25 mouse cellular contexts compared by ENCODE assay signal in genomic region chr6:23124823-23125222, GRCm38 (mm10). TPM values are rescaled to one million over a fixed set of nuclear protein-coding genes. Genes with fewer than 3 reads are reported as not detected.
DNase-seq lines count a peak whose midpoint lies in the region; ATAC-seq and TF ChIP-seq lines count a peak whose summit lies in the region.
"Had no signal": no experiment of that assay in that cellular context is flagged by ENCODE, and none has a peak within 500 bp of the region (broad histone marks: within the 10 kb centered on the region; RNA-seq: fewer than 3 reads in every experiment).

No protein-coding gene starts in this region.

- no peak for DNase-seq in kidney, adult 2 months
- DNase-seq in kidney, postnatal 10 days: no peak
- DNase-seq in lung, adult 18-20 months: peak; percentile 8 to 33
- no peak for DNase-seq in lung, postnatal 4 days
- DNase-seq in lung, adult 2 months: no peak
- peak; percentile 14 for DNase-seq in lung, postnatal 36 days
- no peak for DNase-seq in lung, postnatal 25 days (ENCODE audit: low spot score)
- DNase-seq: adrenal gland, adult 8-10 months; adrenal gland, postnatal 14 days; adrenal gland, postnatal 36 days; B cell, adult 2 months; cerebellum, adult 11-12 months; cerebellum, adult 2 months; cerebellum, adult 9-10 months; cerebellum, postnatal 10 days; cerebellum, postnatal 25 days had no signal

- H3K9me3 ChIP-seq in lung, embryonic 16.5 days (ENCODE audit: control insufficient read depth, low read length): no peaks in the 10 kb centered on the region
- H3K9me3 ChIP-seq: embryonic facial prominence, embryonic 10.5 days; embryonic facial prominence, embryonic 12.5 days; forebrain, embryonic 13.5 days; G1E had no signal

- H3K4me1 ChIP-seq in kidney, adult 2 months (ENCODE audit: control insufficient read depth, insufficient read depth, low read length): peaks cover 20% of the 10 kb centered on the region
- 0 out of 2 replicates have a peak, but pooled peaks cover 3% of the 10 kb centered on the region for H3K4me1 ChIP-seq in lung, embryonic 16.5 days (replicated peaks; ENCODE audit: control insufficient read depth, insufficient read depth, low read length)
- H3K4me1 ChIP-seq in lung, adult 2 months (ENCODE audit: control insufficient read depth, insufficient read depth, low read length): no peaks in the 10 kb centered on the region; the same call in 1 of the 2 replicates
- H3K4me1 ChIP-seq: embryonic facial prominence, embryonic 10.5 days; embryonic facial prominence, embryonic 12.5 days; forebrain, embryonic 13.5 days had no signal

- ATAC-seq in lung, embryonic 16.5 days (ENCODE audit: low read depth): peak; percentile 57
- ATAC-seq: activated CD4-positive, CD25-positive, alpha-beta regulatory T cell, adult 4 months; CD4-positive, CD25-positive, alpha-beta regulatory T cell, adult 4 months; forebrain, embryonic 13.5 days; Patski had no signal

- H3K4me3 ChIP-seq in kidney, adult 2 months (ENCODE audit: insufficient read depth, low read depth, low read length): no peak overlapping the region
- no peak overlapping the region for H3K4me3 ChIP-seq in lung, embryonic 16.5 days (ENCODE audit: low read length)
- no peak overlapping the region for H3K4me3 ChIP-seq in lung, adult 2 months (replicated peaks; ENCODE audit: extremely low read depth, low read depth, low read length)
- H3K4me3 ChIP-seq: embryonic facial prominence, embryonic 10.5 days; embryonic facial prominence, embryonic 12.5 days; forebrain, embryonic 13.5 days had no signal

- H3K27me3 ChIP-seq in kidney, adult 2 months (replicated peaks; ENCODE audit: control insufficient read depth, insufficient read depth, low read length): no peaks in the 10 kb centered on the region
- H3K27me3 ChIP-seq in lung, embryonic 16.5 days (ENCODE audit: control insufficient read depth, insufficient read depth, low read depth, low read length): no peaks in the 10 kb centered on the region
- H3K27me3 ChIP-seq: CH12.LX; embryonic facial prominence, embryonic 12.5 days; forebrain, embryonic 13.5 days had no signal

- no peak overlapping the region for H3K9ac ChIP-seq in lung, embryonic 16.5 days (ENCODE audit: low read length)
- H3K9ac ChIP-seq: embryonic facial prominence, embryonic 12.5 days; forebrain, embryonic 13.5 days had no signal

- no peak for TF ChIP-seq CTCF in kidney, adult 2 months (conservative IDR thresholded peaks at IDR 0.05; ENCODE audit: insufficient read depth, insufficient read length, low read depth, low read length)
- no peak for TF ChIP-seq CTCF in lung, adult 2 months (IDR thresholded peaks at IDR 0.05; ENCODE audit: insufficient read depth, low read length)

- WGBS in kidney, adult 2 months: 76% methylated on average over 2 of the region's 2 CpGs
- WGBS in lung, embryonic 16.5 days: 50% methylated on average over 2 of the region's 2 CpGs
- 56% methylated on average over 2 of the region's 2 CpGs for WGBS in lung, adult 2 months

- no peak overlapping the region for H3K4me2 ChIP-seq in lung, embryonic 16.5 days (ENCODE audit: low read depth, low read length)
- H3K4me2 ChIP-seq: embryonic facial prominence, embryonic 12.5 days; forebrain, embryonic 13.5 days had no signal

- H3K27ac ChIP-seq in kidney, adult 2 months (ENCODE audit: insufficient read depth, low read depth, low read length): peak overlapping the region; percentile 46
- H3K27ac ChIP-seq in lung, embryonic 16.5 days (ENCODE audit: low read length): no peak overlapping the region
- H3K27ac ChIP-seq: embryonic facial prominence, embryonic 10.5 days; embryonic facial prominence, embryonic 12.5 days; forebrain, embryonic 13.5 days had no signal

- no peaks in the 10 kb centered on the region; the same call in 1 of the 2 replicates for H3K36me3 ChIP-seq in kidney, adult 2 months (ENCODE audit: control insufficient read depth, insufficient read depth, low read length)
- H3K36me3 ChIP-seq in lung, embryonic 16.5 days (ENCODE audit: control insufficient read depth, insufficient read depth, low read length): no peaks in the 10 kb centered on the region
- H3K36me3 ChIP-seq: embryonic facial prominence, embryonic 10.5 days; embryonic facial prominence, embryonic 12.5 days; G1E had no signal

- TF ChIP-seq POLR2A in kidney, adult 2 months (IDR thresholded peaks at IDR 0.05; ENCODE audit: low read depth, low read length): no peak
- no peak for TF ChIP-seq POLR2A in lung, adult 2 months (IDR thresholded peaks at IDR 0.05; ENCODE audit: borderline replicate concordance, extremely low read depth, low read depth, low read length)

RNA-seq across cellular contexts. Expression of gene Aass, which starts 8.0 kb away (rescaled TPM):
- 92.7 and 114 TPM in 2 replicates for polyA plus RNA-seq in kidney, adult 2 months (2012; rRNA removed)
- 4.2 and 4.4 TPM in 2 replicates for polyA plus RNA-seq in lung, embryonic 16.5 days (2015; fragmentation: Nextera tagmentation; extraction: Ambion mirVana)
- polyA plus RNA-seq in lung, adult 2 months (2012; rRNA removed): 1.5 and 1.9 TPM in 2 replicates
- polyA plus RNA-seq: activated CD4-positive, CD25-positive, alpha-beta regulatory T cell, adult 4 months; CD4-positive, CD25-positive, alpha-beta regulatory T cell, adult 4 months; G1E; Patski had no signal

Comparison
In these comparisons a context has a peak if more than half of its experiments do, and no peak if none do; other contexts are left out.
1. DNase-seq: peak in lung, adult 18-20 months (2 of 2) and lung, postnatal 36 days (single experiment); none in kidney, adult 2 months (single experiment), kidney, postnatal 10 days (single experiment), lung, postnatal 4 days (0 of 2), lung, adult 2 months (single experiment) and lung, postnatal 25 days (single experiment).
2. RNA of gene Aass, which starts 8.0 kb away (polyA plus RNA-seq): 92.7 to 114 TPM in kidney, adult 2 months; 4.2 to 4.4 TPM in lung, embryonic 16.5 days and 1.5 to 1.9 TPM in lung, adult 2 months; every median in the first group is over 10 times any median in the second.